Mouse (Mus musculus) midbrain, postnatal 0 days (tissue): ENCODE measurements around the gene Anapc2. TPM values are rescaled to one million over a fixed set of nuclear protein-coding genes. Genes with fewer than 3 reads are reported as not detected.
A peak's percentile ranks its signal among the peaks of the same experiment; 100 is the strongest.

ENCODE experiments used
- ATAC-seq: fragments of 200-750 bp; cut with Nextera tagmentation; 2 replicates; pipeline ENCODE4 v1.8.0; 2017; ENCODE audit warnings: moderate number of reproducible peaks, mild to moderate bottlenecking, moderate TSS enrichment, moderate library complexity; ENCODE audit not compliant: low FRiP score
- DNase-seq: peaks from one replicate; pipeline ENCODE4 v3.0.0-alpha.2; 2015; ENCODE audit warnings: low spot score
- H3K27ac ChIP-seq: fragments of 300-500 bp; sonication (generic); 2 replicates; pipeline ENCODE4 v1.5.1; 2014; ENCODE audit warnings: low read depth, mild to moderate bottlenecking, low read length, mixed read lengths
- H3K27me3 ChIP-seq: fragments of 300-500 bp; sonication (generic); 2 replicates; pipeline ENCODE4 v1.6.1; 2014; ENCODE audit warnings: low read length, control low read depth, mixed read lengths; ENCODE audit not compliant: insufficient read depth
- H3K36me3 ChIP-seq: fragments of 300-500 bp; sonication (generic); 2 replicates; pipeline ENCODE4 v1.6.1; 2014; ENCODE audit warnings: low read length, control low read depth, mixed read lengths; ENCODE audit not compliant: insufficient read depth
- H3K4me1 ChIP-seq: fragments of 300-500 bp; sonication (generic); 2 replicates; pipeline ENCODE4 v1.6.1; 2014; ENCODE audit warnings: mild to moderate bottlenecking, control low read depth, antibody characterized with exemption, low read length, mixed read lengths; ENCODE audit not compliant: insufficient read depth
- H3K4me2 ChIP-seq: fragments of 300-500 bp; sonication (generic); 2 replicates; pipeline ENCODE4 v1.6.1; 2014; ENCODE audit warnings: low read depth, mild to moderate bottlenecking, low read length, mixed read lengths; ENCODE audit not compliant: poor library complexity, severe bottlenecking
- H3K4me3 ChIP-seq: fragments of 300-500 bp; sonication (generic); 2 replicates; pipeline ENCODE4 v1.5.1; 2014; ENCODE audit warnings: low read depth, mild to moderate bottlenecking, low read length, moderate library complexity
- H3K9ac ChIP-seq: fragments of 300-500 bp; sonication (generic); replicated peaks from 2 replicates; pipeline ENCODE4 v1.6.1; 2014; ENCODE audit warnings: mild to moderate bottlenecking, low read length, moderate library complexity, mixed read lengths; ENCODE audit not compliant: poor library complexity, severe bottlenecking
- H3K9me3 ChIP-seq: fragments of 300-500 bp; sonication (generic); 2 replicates; pipeline ENCODE4 v1.6.1; 2016; ENCODE audit warnings: low read length, control low read depth
- CTCF ChIP-seq: IDR thresholded peaks from 2 replicates; pipeline ENCODE4 v1.5.1; 2016; ENCODE audit warnings: antibody characterized with exemption, mild to moderate bottlenecking
- WGBS: fragments of 180-500 bp; shearing (Covaris S2); extraction: QIAGEN DNeasy Blood & Tissue Kit; methylation state at CpG from one replicate; pipeline ENCODE4 v1.1.7; 2014; 5-methylcytosine and 5-hydroxymethylcytosine counted together
- polyA plus RNA-seq: library from polyadenylated mRNA; unstranded; fragments of >200 nt; fragmentation: Nextera tagmentation; extraction: Ambion mirVana; gene quantifications from 2 replicates; pipeline ENCODE4 v1.2.1, GENCODE M21; 2015
- total RNA-seq: library from RNA; depleted of rRNA; stranded (reverse); fragments of >200 nt; gene quantifications from 2 replicates; pipeline ENCODE4 v1.2.3, GENCODE M21; 2014

The Anapc2 gene
- total and polyA plus RNA-seq, 2 experiments from 2014 or later: 35.0 to 103 TPM

GRCm38 (mm10) chr2:25303931-25304656, 31.8 kb downstream of the Anapc2 start:
- no peak overlapping the region for H3K9ac ChIP-seq
- no peak for ATAC-seq

GRCm38 (mm10) chr2:25304657-25305541, 32.6 kb downstream of the Anapc2 start:
- Histone ChIP-seq H3K9ac (peak overlapping the region; percentile 52), H3K4me1 (no peaks in the 10 kb centered on the region), H3K9me3 (no peaks in the 10 kb centered on the region), H3K27ac (no peak overlapping the region; the same call in 1 of the 2 replicates), H3K36me3 (peaks cover 35% of the 10 kb centered on the region), H3K27me3 (peaks cover 8% of the 10 kb centered on the region; the same call in 1 of the 2 replicates), H3K4me2 (peak overlapping the region; percentile 51), H3K4me3 (peak overlapping the region; percentile 29)
- no peak for TF ChIP-seq CTCF
- WGBS: 4% methylated on average over 41 of the region's 45 CpGs
- DNase-seq: peak; percentile 61
- peak; percentile 79 for ATAC-seq

More at GRCm38 (mm10) chr2:25303931-25304656, 31.8 kb downstream of the Anapc2 start:
- Histone ChIP-seq H3K27me3 (peaks cover 6% of the 10 kb centered on the region; the same call in 1 of the 2 replicates), H3K36me3 (peaks cover 32% of the 10 kb centered on the region), H3K4me3 (no peak overlapping the region), H3K4me1 (no peaks in the 10 kb centered on the region), H3K9me3 (no peaks in the 10 kb centered on the region), H3K4me2 (peak overlapping the region; percentile 51), H3K27ac (no peak overlapping the region; the same call in 1 of the 2 replicates)
- peak; percentile 59 for DNase-seq
- no peak for TF ChIP-seq CTCF
- WGBS: 74% methylated on average over 7 of the region's 7 CpGs

GRCm38 (mm10) chr2:25305587-25306359, 33.5 kb downstream of the Anapc2 start:
- WGBS: 55% methylated on average over 14 of the region's 14 CpGs
- Histone ChIP-seq H3K9ac (peak overlapping the region; percentile 52), H3K4me3 (peak overlapping the region; percentile 29; the same call in 1 of the 2 replicates), H3K9me3 (no peaks in the 10 kb centered on the region), H3K4me2 (peak overlapping the region; percentile 51), H3K27ac (no peak overlapping the region), H3K4me1 (no peaks in the 10 kb centered on the region), H3K36me3 (peaks cover 40% of the 10 kb centered on the region), H3K27me3 (peaks cover 8% of the 10 kb centered on the region; the same call in 1 of the 2 replicates)
- ATAC-seq (no peak), DNase-seq (no peak)
- TF ChIP-seq CTCF: no peak

GRCm38 (mm10) chr2:25310180-25310579, 37.9 kb downstream of the Anapc2 start:
- ATAC-seq (no peak), DNase-seq (no peak)
- H3K27me3 ChIP-seq: peaks cover 38% of the 10 kb centered on the region
- H3K9ac ChIP-seq: no peak overlapping the region
- TF ChIP-seq CTCF: no peak
- H3K4me3 ChIP-seq: no peak overlapping the region
- WGBS: 64% methylated on average over 10 of the region's 10 CpGs
- H3K27ac ChIP-seq: no peak overlapping the region
- no peaks in the 10 kb centered on the region for H3K9me3 ChIP-seq
- H3K4me2 ChIP-seq: no peak overlapping the region
- peaks cover 50% of the 10 kb centered on the region for H3K36me3 ChIP-seq
- H3K4me1 ChIP-seq: no peaks in the 10 kb centered on the region

- Histone ChIP-seq H3K36me3 (peaks cover 52% of the 10 kb centered on the region), H3K9ac (no peak overlapping the region), H3K4me3 (no peak overlapping the region), H3K27me3 (peaks cover 38% of the 10 kb centered on the region), H3K4me2 (no peak overlapping the region), H3K27ac (no peak overlapping the region), H3K4me1 (no peaks in the 10 kb centered on the region), H3K9me3 (no peaks in the 10 kb centered on the region)
- no peak for DNase-seq
- TF ChIP-seq CTCF: no peak
- no peak for ATAC-seq
- WGBS: 14% methylated on average over 22 of the region's 22 CpGs
Measured at GRCm38 (mm10) chr2:25310969-25311368, 38.7 kb downstream of the Anapc2 start.
